Mouse (Mus musculus) activated CD4-positive, CD25-positive, alpha-beta regulatory T cell (primary cell): ENCODE data around the gene Ndufc2. TPM values are rescaled to one million over a fixed set of nuclear protein-coding genes. Genes with fewer than 3 reads are reported as not detected.

ENCODE experiments used
- polyA plus RNA-seq, 2 experiments: library from polyadenylated mRNA; unstranded; fragments of 100-300 nt; shearing (Covaris generic); gene quantifications; one replicate each; pipeline ENCODE4 v1.2.1; 2017

Ndufc2 gene
- 100 to 1,000 TPM; 176 to 201 TPM for polyA plus RNA-seq

DNA sequence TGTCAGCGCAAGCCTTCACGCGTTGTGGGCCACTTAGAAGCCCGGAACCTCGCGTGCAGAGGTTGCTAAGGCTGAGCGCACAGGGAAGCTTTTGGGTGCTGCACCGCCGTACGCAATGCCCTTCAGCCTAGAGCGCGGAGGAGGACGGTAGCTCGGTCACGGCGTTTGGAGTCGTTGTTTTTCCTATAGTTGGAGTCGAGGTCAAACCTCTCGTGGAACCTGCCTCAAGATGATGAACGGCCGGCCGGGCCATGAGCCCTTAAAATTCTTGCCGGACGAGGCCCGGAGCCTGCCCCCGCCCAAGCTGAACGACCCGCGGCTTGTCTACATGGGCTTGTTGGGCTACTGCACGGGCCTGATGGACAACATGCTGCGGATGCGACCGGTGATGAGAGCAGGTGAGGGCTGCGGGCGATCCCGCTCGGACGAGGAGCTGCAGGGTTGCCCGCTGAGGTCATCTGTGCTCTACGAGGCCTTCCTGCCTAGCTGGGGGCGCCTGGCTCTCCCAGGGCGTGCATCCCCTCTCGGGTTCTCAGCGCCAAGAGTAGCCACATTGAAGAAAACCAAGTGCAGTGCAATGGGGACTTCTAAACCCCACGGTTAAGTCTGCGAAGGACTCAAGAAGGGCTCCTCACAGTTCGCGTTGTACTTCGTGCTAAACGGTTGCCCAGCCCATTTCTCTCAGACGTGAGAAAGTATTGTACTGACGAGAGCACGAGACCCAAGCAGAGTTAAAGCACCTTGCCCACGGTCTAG, at the start of gene Ndufc2:
Gene Ndufc2, plus strand, starts transcription at position 44 of the 756 bp plus-strand sequence.

GRCm38 (mm10) chr7:97416906-97417777, 17.3 kb downstream of the Ndufc2 start, which contains the start of gene Thrsp:
Thrsp (minus strand) TSS chr7:97417730.

DNA sequence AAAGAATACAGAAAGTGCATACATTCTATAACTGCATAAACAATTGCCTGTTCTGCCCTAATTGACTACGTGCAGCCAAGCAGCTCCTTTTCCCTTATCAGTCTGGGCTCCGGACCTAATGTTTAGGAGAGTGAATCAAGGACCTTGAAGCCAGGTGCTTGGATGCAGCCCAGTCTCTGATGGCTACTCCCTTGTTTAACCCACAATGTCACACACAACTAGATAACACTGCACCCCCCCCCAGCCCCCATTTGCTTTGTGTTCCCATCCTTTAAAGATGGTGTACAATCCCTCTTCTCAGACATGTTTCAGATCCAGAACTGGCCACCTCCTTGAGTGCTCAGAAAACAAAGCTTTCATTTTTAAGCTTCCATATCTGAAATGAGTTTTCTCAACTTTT, 51.2 kb downstream of the Ndufc2 start, which contains the start of gene Kctd14:
Gene Kctd14, plus strand, starts transcription at position 301 of the 400 bp plus-strand sequence.

Other genes with a start within 250 kb of the Ndufc2 start
- 1 to 10 TPM; 3.4 to 3.8 TPM for gene Usp35, start 68.0 kb upstream of the Ndufc2 start, polyA plus RNA-seq
- gene Kctd21, start 67.7 kb upstream of the Ndufc2 start, polyA plus RNA-seq = 1 to 10 TPM; 1.1 to 2.8 TPM
- 10 to 100 TPM; 18.1 TPM for gene Alg8, start 28.4 kb upstream of the Ndufc2 start, polyA plus RNA-seq
- under 1 TPM; 0.12 to 0.32 TPM for gene Thrsp, start 17.7 kb downstream of the Ndufc2 start, polyA plus RNA-seq
- gene Kctd14, start 51.3 kb downstream of the Ndufc2 start, polyA plus RNA-seq = 1 to 10 TPM in 1 of 2 experiments, under 1 TPM in 1; 0.79 to 3.1 TPM
- gene Ints4, start 81.0 kb downstream of the Ndufc2 start, polyA plus RNA-seq = 10 to 100 TPM; 34.6 to 43.1 TPM
- gene Aamdc, start 179.5 kb downstream of the Ndufc2 start, polyA plus RNA-seq = 10 to 100 TPM; 37.5 to 40.1 TPM
- gene Rsf1, start 179.9 kb downstream of the Ndufc2 start, polyA plus RNA-seq = 10 to 100 TPM; 40.9 to 54.0 TPM